Mouse (Mus musculus) layer of hippocampus, adult 9-10 months (tissue): ENCODE data around the gene Mthfd1l.

Experiments
- DNase-seq: peaks from one replicate; pipeline ENCODE4 v3.0.0; 2022; ENCODE audit warnings: low spot score

The Mthfd1l gene

GRCm38 (mm10) chr10:3972981-3973588 is at the start of gene Mthfd1l:
TSS of gene Mthfd1l (plus strand) at chr10:3973118.
- peak; percentile 58 for DNase-seq

GRCm38 (mm10) chr10:3928008-3928545 is 44.8 kb upstream of the Mthfd1l start:
- no peak for DNase-seq

- no peak for DNase-seq
Observed at GRCm38 (mm10) chr10:3931831-3932230, 41.1 kb upstream of the Mthfd1l start.

GRCm38 (mm10) chr10:3933311-3933940 is 39.5 kb upstream of the Mthfd1l start:
- DNase-seq = no peak

GRCm38 (mm10) chr10:3936864-3937263 is 36.1 kb upstream of the Mthfd1l start:
- DNase-seq = no peak

GRCm38 (mm10) chr10:3939895-3940595 is 32.9 kb upstream of the Mthfd1l start:
- no peak for DNase-seq

- no peak for DNase-seq
Observed at GRCm38 (mm10) chr10:3940596-3940975, 32.3 kb upstream of the Mthfd1l start.

GRCm38 (mm10) chr10:3941054-3941757 is 31.7 kb upstream of the Mthfd1l start:
- DNase-seq = no peak

GRCm38 (mm10) chr10:3942289-3942688 is 30.6 kb upstream of the Mthfd1l start:
- DNase-seq = no peak

- DNase-seq = peak; percentile 22
Observed at GRCm38 (mm10) chr10:3943492-3944395, 29.2 kb upstream of the Mthfd1l start.

- DNase-seq = no peak
Observed at GRCm38 (mm10) chr10:3946871-3947270, 26.0 kb upstream of the Mthfd1l start.

GRCm38 (mm10) chr10:3947346-3947745 is 25.6 kb upstream of the Mthfd1l start:
- no peak for DNase-seq

GRCm38 (mm10) chr10:3949306-3949705 is 23.6 kb upstream of the Mthfd1l start:
- DNase-seq = no peak

GRCm38 (mm10) chr10:3956471-3956870 is 16.4 kb upstream of the Mthfd1l start:
- no peak for DNase-seq

GRCm38 (mm10) chr10:3958591-3958990 is 14.3 kb upstream of the Mthfd1l start:
- DNase-seq = no peak

- DNase-seq = no peak
Observed at GRCm38 (mm10) chr10:3969026-3969425, 3.9 kb upstream of the Mthfd1l start.

GRCm38 (mm10) chr10:3972237-3972636 is 681 bp upstream of the Mthfd1l start:
- DNase-seq = no peak

- DNase-seq = peak; percentile 56
Observed at GRCm38 (mm10) chr10:3973589-3974070, 712 bp downstream of the Mthfd1l start.

GRCm38 (mm10) chr10:3974380-3974779 is 1.5 kb downstream of the Mthfd1l start:
- no peak for DNase-seq

- DNase-seq = no peak
Observed at GRCm38 (mm10) chr10:3975898-3976622, 3.1 kb downstream of the Mthfd1l start.

- DNase-seq = no peak
Observed at GRCm38 (mm10) chr10:3976623-3977010, 3.7 kb downstream of the Mthfd1l start.
